Mouse (Mus musculus) left cerebral cortex, postnatal 14 days (tissue): Measurements from ENCODE around the gene Muc5ac. TPM values are rescaled to one million over a fixed set of nuclear protein-coding genes. Genes with fewer than 3 reads are reported as not detected.
A peak's percentile ranks its signal among the peaks of the same experiment; 100 is the strongest.

ENCODE experiments used
- DNase-seq, 2 experiments: peaks; one replicate each; pipeline ENCODE4 v3.0.0; 2021 to 2022; ENCODE audit warnings: low spot score in 2 of 2, mixed read lengths in 1 of 2
- intact Hi-C: fragments of 180-260 bp; cut with DNase I; formaldehyde crosslinking; loops from one replicate; pipeline ENCODE4 v1.15.1; 2025
- total RNA-seq, 2 experiments: library from RNA; stranded (reverse); gene quantifications; 2 replicates each; pipeline ENCODE4 v1.2.3; 2021

Gene Muc5ac
- total RNA-seq, 2 experiments from 2014 or later = not detected

- DNase-seq = peak in 1 of 2 experiments; percentile 31
- intact Hi-C loops = no loop called here
These were observed 34.0 kb downstream of the Muc5ac start for GRCm38 (mm10) chr7:141822582-141823261.

DNA sequence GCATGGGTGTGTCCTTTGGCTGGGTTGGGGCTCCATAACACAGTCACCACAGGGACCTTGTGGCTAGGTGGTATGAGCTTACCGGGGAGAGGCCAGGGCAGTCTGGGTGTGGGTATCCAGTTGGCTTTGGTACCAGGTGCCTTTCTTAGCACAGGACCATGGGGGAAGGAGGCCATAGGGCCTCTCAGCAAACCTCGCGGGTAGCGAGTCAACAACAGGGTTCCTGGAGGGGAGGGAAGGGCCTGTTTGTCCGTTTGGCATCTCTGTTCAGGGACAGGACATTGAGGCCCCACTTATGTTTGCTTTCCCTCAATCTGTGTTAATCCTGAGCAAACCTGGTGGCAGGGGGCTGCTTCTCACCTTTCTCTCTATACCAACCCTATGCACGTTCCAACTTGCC lies 34.9 kb downstream of the Muc5ac start:
- intact Hi-C loops = no loop called here

DNA sequence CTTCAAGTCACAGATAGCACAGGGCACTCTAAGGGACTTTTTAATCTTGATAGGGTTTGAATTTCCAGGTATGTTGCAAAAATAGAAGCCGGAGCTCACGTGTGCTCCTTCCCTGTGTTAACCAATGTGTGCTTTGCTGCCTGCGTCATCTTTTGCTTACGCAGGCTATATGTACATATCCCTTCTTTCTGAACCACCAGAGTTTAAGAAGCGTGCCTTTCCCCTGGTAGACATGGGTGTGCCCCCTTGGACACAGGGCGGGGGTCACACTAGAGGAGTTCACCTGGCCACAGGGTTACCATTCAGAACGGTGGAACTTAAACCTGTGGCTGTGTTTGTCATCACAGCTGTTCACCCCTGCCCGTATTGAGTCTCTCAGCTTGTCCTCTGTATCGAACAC lies 35.6 kb downstream of the Muc5ac start:
- no peak for DNase-seq
- intact Hi-C loops = no loop called here

More for the DNA sequence above, 34.9 kb downstream of the Muc5ac start:
- DNase-seq = no peak

GRCm38 (mm10) chr7:141835941-141836340 lies 47.2 kb downstream of the Muc5ac start:
- intact Hi-C loops = no loop called here
- no peak for DNase-seq

DNA sequence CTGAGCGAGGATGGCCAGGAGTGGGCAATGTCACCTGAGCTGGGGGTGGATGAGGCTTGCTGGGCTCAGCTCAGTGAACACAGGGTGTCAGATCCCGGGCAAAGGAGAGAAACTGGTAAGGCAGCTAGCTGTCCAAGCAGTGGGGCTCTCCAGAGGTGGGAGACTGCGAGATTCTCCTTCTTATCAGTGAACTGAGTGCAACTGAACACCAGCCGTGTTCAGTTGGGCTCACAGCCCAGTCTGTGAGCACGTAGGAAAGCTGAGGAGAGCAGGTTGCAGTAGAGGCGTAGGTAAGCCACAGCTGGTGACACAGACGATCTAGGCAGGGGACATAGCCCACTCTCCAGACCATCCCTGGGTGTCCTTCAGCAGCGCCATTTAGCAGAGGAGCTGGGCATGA lies 47.7 kb downstream of the Muc5ac start:
- DNase-seq = no peak
- intact Hi-C loops = no loop called here

- intact Hi-C loops = no loop called here
- no peak for DNase-seq
These were observed 50.0 kb downstream of the Muc5ac start, which contains the start of gene Muc5b for GRCm38 (mm10) chr7:141838779-141839178. Gene Muc5b (plus strand): TSS chr7:141839070.

- intact Hi-C loops = no loop called here
- DNase-seq = no peak
These were observed 51.6 kb downstream of the Muc5ac start for GRCm38 (mm10) chr7:141840354-141840753.

GRCm38 (mm10) chr7:141861046-141861445 lies 72.3 kb downstream of the Muc5ac start:
- intact Hi-C loops = no loop called here
- DNase-seq = no peak

Other genes starting within 250 kb of the Muc5ac start
- gene Chid1, start 249.1 kb upstream of the Muc5ac start, total RNA-seq = 10 to 100 TPM; 72.0 to 73.5 TPM
- gene Ap2a2, start 226.8 kb upstream of the Muc5ac start, total RNA-seq = 100 to 1,000 TPM; 230 to 231 TPM
- not detected for gene Muc6, start 133.7 kb upstream of the Muc5ac start, total RNA-seq
- gene Muc2, start 98.6 kb upstream of the Muc5ac start, total RNA-seq = under 1 TPM; 0.55 to 0.70 TPM
- not detected for gene Muc5b, start 50.1 kb downstream of the Muc5ac start, total RNA-seq
- gene Tollip, start 129.5 kb downstream of the Muc5ac start, total RNA-seq = 100 to 1,000 TPM; 142 to 160 TPM
- gene Brsk2, start 160.8 kb downstream of the Muc5ac start, total RNA-seq = 100 to 1,000 TPM; 200 to 202 TPM